Mouse (Mus musculus): ENCODE results near the gene Krtdap. TPM values are rescaled to one million over a fixed set of nuclear protein-coding genes. Genes with fewer than 3 reads are reported as not detected.

The Krtdap gene
- 0.44 and 18.8 TPM in 2 replicates for polyA plus RNA-seq (2012; rRNA removed)

DNA sequence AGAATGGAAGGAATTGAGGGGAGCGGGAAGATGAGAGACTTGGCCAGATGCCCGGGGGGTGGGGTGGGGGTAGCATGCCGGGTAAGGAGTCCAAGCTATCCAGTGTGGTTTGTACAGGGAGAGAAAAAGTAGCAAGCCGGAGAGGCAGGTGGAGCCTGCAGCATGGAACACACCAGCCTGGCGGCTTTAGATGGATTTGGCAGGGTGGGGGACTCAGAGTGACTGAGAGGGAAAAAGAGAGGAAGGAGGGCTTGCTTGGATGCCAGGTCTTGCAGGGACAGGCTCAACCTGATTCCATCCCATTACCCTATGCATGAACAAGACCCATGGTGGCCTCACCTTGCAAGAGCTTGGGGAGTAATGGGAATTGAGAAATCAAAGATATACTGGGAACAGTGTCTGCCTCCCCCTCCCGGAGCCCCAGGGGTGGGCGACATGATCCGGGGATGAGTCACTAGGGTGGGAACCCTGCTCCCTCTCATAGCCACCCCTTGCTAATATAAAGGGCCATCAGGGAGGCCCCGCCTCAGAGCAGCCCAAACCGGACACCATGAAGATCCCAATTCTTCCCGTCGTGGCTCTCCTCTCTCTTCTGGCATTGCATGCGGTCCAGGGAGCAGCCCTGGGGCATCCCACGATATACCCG, at the start of gene Krtdap:
Gene Krtdap, plus strand, starts transcription at position 520 of the 646 bp plus-strand sequence.

DNA sequence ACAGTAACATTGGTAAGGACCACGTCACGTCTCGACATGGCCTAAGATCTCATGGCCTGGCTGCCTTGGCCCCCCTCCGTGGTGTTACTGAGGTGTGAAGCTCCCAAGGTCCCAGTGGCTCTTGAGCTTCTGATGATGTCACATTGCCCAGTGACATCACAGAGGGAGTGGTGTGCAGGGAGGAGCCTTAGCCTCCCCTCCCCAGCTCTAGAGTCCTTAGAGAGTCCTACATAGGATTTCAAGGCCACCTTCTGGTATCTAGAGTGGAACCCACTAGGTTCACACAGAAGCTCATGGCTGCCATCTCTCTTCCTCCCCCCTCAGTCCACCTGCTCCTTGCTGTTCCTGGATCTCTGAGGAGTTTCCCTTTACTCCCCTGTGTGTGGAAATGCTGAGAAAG, 44.1 kb upstream of the Krtdap start, which contains the start of gene Gapdhs:
Gene Gapdhs, minus strand, starts transcription at position 65 of the 400 bp plus-strand sequence.

DNA sequence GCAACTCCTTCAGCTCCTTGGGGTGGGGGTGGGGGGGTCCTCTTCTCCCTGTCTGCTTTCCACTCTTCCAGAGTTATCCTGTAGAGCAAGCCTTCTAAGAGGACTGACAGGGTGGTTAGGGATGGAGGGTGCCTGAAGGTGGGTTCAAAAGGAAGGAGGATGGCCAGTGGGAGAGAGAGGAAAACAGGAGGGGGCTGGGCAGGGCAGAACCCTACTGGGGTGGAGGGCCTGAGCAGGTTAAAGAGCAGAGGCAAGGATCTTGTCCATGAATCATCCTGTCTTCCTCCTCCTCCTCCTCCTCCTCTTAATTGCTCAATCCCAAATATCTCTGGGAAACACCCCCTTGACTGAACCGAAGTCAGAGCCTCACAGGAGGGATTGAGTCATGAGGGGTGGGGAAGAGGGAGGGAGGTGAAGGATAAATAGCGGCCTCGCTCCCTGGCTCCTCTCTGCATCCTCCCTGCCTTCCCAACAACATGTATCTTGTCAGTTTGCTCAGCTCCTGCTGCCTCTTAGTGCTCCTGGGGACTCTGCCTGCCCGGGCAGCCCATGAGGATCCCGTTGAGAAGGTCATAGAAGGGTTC, 36.5 kb upstream of the Krtdap start, which contains the start of gene Sbsn:
Gene Sbsn, plus strand, starts transcription at position 386 of the 584 bp plus-strand sequence.

DNA sequence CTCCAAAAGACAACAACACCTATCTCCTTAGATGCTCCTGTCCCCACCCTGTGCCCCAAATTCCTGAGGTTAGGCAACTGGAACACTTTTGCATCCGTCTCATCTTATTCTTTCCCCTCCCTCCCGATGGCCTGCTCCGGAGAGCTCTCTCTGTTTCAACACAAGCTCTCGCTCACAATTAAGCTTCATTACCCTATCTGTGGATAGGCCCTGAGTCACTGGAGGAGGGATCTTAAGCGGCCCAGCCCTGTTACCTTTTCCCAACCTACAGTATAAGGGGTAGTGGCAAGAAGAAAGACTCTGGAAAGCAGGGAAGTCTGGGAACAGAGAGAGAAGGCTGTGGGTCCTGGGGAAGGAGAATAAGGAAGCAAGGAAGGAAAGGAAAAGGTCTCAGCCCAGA, 24.2 kb upstream of the Krtdap start, which contains the start of gene Dmkn:
Gene Dmkn, plus strand, starts transcription at position 301 of the 400 bp plus-strand sequence.

DNA sequence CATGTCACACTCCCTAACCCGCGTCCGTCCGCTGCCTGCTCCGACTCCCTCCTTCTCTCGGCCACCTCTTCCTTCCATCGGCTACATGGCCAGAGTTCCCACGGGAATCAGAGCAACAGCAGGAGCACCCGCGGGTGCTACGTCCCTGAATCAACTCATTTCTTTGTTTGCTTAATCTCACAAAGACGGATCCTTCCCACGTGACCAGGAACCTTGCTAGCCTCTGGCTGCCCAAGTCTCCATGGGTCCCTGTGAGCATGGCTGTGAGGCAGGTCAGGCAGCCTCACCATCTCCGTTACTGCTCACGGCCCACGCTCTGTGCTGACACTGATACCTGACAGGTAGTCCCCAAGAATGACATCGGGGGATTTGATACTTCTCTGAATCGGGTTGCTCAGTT, 36.0 kb downstream of the Krtdap start, which contains the start of gene Ffar2:
Gene Ffar2, minus strand, starts transcription at position 101 of the 400 bp plus-strand sequence.

Other genes starting within 250 kb of the Krtdap start
- 7.7 and 8.1 TPM in 2 replicates for gene Hspb6, start 235.7 kb upstream of the Krtdap start, polyA plus RNA-seq (2012; rRNA removed)
- gene Proser3, start 235.6 kb upstream of the Krtdap start, polyA plus RNA-seq (2012; rRNA removed): 24.6 and 24.9 TPM in 2 replicates
- gene Lin37, start 228.1 kb upstream of the Krtdap start, polyA plus RNA-seq (2012; rRNA removed): 51.4 and 53.4 TPM in 2 replicates
- gene U2af1l4, start 224.6 kb upstream of the Krtdap start, polyA plus RNA-seq (2012; rRNA removed): 90.6 and 105 TPM in 2 replicates
- gene Gm49396, start 224.6 kb upstream of the Krtdap start, polyA plus RNA-seq (2012; rRNA removed): 6.8 and 8.1 TPM in 2 replicates
- gene Psenen, start 224.3 kb upstream of the Krtdap start, polyA plus RNA-seq (2012; rRNA removed): 130 and 143 TPM in 2 replicates
- gene Igflr1, start 222.5 kb upstream of the Krtdap start, polyA plus RNA-seq (2012; rRNA removed): 7.5 and 8.5 TPM in 2 replicates
- 69.9 and 74.4 TPM in 2 replicates for gene Kmt2b, start 199.2 kb upstream of the Krtdap start, polyA plus RNA-seq (2012; rRNA removed)
- 0.18 and 0.21 TPM in 2 replicates for gene Zbtb32, start 189.0 kb upstream of the Krtdap start, polyA plus RNA-seq (2012; rRNA removed)
- gene Upk1a, start 175.0 kb upstream of the Krtdap start, polyA plus RNA-seq (2012; rRNA removed): 2.3 and 2.6 TPM in 2 replicates
- gene Cox6b1, start 161.7 kb upstream of the Krtdap start, polyA plus RNA-seq (2012; rRNA removed): 788 and 848 TPM in 2 replicates
- not detected in 2 replicates for gene Etv2, start 152.0 kb upstream of the Krtdap start, polyA plus RNA-seq (2012; rRNA removed)
- 91.4 and 95.2 TPM in 2 replicates for gene Rbm42, start 137.6 kb upstream of the Krtdap start, polyA plus RNA-seq (2012; rRNA removed)
- 35.7 and 41.2 TPM in 2 replicates for gene Haus5, start 122.9 kb upstream of the Krtdap start, polyA plus RNA-seq (2012; rRNA removed)
- not detected in 2 replicates for gene Pmis2, start 116.3 kb upstream of the Krtdap start, polyA plus RNA-seq (2012; rRNA removed)
- not detected in 2 replicates for gene 2200002J24Rik, start 89.0 kb upstream of the Krtdap start, polyA plus RNA-seq (2012; rRNA removed)
- gene Atp4a, start 75.7 kb upstream of the Krtdap start, polyA plus RNA-seq (2012; rRNA removed): 1.4 and 1.6 TPM in 2 replicates
- gene Tmem147, start 58.4 kb upstream of the Krtdap start, polyA plus RNA-seq (2012; rRNA removed): 182 and 186 TPM in 2 replicates
- 0.09 and 0.11 TPM in 2 replicates for gene Gapdhs, start 44.2 kb upstream of the Krtdap start, polyA plus RNA-seq (2012; rRNA removed)
- 5.6 and 7.5 TPM in 2 replicates for gene Sbsn, start 36.4 kb upstream of the Krtdap start, polyA plus RNA-seq (2012; rRNA removed)
- 0.93 and 11.3 TPM in 2 replicates for gene Dmkn, start 24.1 kb upstream of the Krtdap start, polyA plus RNA-seq (2012; rRNA removed)
- 0.10 and 0.16 TPM in 2 replicates for gene Ffar2, start 35.9 kb downstream of the Krtdap start, polyA plus RNA-seq (2012; rRNA removed)
- 0.06 TPM in 1 of 2 replicates, not detected in the other for gene Ffar3, start 68.3 kb downstream of the Krtdap start, polyA plus RNA-seq (2012; rRNA removed)
- gene Ffar1, start 73.7 kb downstream of the Krtdap start, polyA plus RNA-seq (2012; rRNA removed): not detected in 2 replicates
- gene Cd22, start 92.4 kb downstream of the Krtdap start, polyA plus RNA-seq (2012; rRNA removed): 0.11 and 0.20 TPM in 2 replicates
- 1.3 and 1.9 TPM in 2 replicates for gene Mag, start 127.0 kb downstream of the Krtdap start, polyA plus RNA-seq (2012; rRNA removed)
- gene Hamp2, start 136.8 kb downstream of the Krtdap start, polyA plus RNA-seq (2012; rRNA removed): 0.43 TPM in 1 of 2 replicates, not detected in the other
- gene Hamp, start 156.1 kb downstream of the Krtdap start, polyA plus RNA-seq (2012; rRNA removed): not detected in 2 replicates
- gene Usf2, start 168.9 kb downstream of the Krtdap start, polyA plus RNA-seq (2012; rRNA removed): 164 and 173 TPM in 2 replicates
- 19.5 and 20.0 TPM in 2 replicates for gene Lsr, start 185.6 kb downstream of the Krtdap start, polyA plus RNA-seq (2012; rRNA removed)
- 0.36 and 0.61 TPM in 2 replicates for gene Fam187b, start 185.9 kb downstream of the Krtdap start, polyA plus RNA-seq (2012; rRNA removed)